In genomic region chr1:91076946-91077345, GRCm38 (mm10) we compare ENCODE assay signal across 16 mouse cellular contexts.
DNase-seq lines count a peak whose midpoint lies in the region; ATAC-seq and TF ChIP-seq lines count a peak whose summit lies in the region.
"Had no signal": no experiment of that assay in that cellular context is flagged by ENCODE, and none has a peak within 500 bp of the region (broad histone marks: within the 10 kb centered on the region; RNA-seq: fewer than 3 reads in every experiment).

No protein-coding gene starts in this region.

- ATAC-seq in heart, embryonic 12.5 days (ENCODE audit: insufficient number of reproducible peaks, low FRiP score), result peak; percentile 43; the same call in 1 of the 2 replicates
- peak; percentile 72; the same call in 1 of the 2 replicates for ATAC-seq in lung, embryonic 14.5 days (ENCODE audit: insufficient read depth)
- peak; percentile 52; the same call in 1 of the 2 replicates for ATAC-seq in embryonic facial prominence, embryonic 11.5 days (replicated peaks; ENCODE audit: insufficient number of reproducible peaks, low FRiP score, low TSS enrichment, low read depth)
- ATAC-seq: hindbrain, embryonic 16.5 days; Patski had no signal

- no peaks in the 10 kb centered on the region for H3K9me3 ChIP-seq in heart, embryonic 12.5 days (replicated peaks)
- no peaks in the 10 kb centered on the region for H3K9me3 ChIP-seq in lung, embryonic 14.5 days (ENCODE audit: low read depth, low read length)
- no peaks in the 10 kb centered on the region for H3K9me3 ChIP-seq in embryonic facial prominence, embryonic 11.5 days (replicated peaks; ENCODE audit: control insufficient read depth, low read length)
- H3K9me3 ChIP-seq: forebrain, embryonic 12.5 days had no signal

- no peak overlapping the region for H3K4me2 ChIP-seq in heart, embryonic 12.5 days
- H3K4me2 ChIP-seq in lung, embryonic 14.5 days, result no peak overlapping the region
- H3K4me2 ChIP-seq in embryonic facial prominence, embryonic 11.5 days (ENCODE audit: low read depth, low read length), result no peak overlapping the region
- H3K4me2 ChIP-seq: forebrain, embryonic 12.5 days had no signal

- H3K9ac ChIP-seq in heart, embryonic 12.5 days, result peak overlapping the region; percentile 42; the same call in 1 of the 2 replicates
- no peak overlapping the region for H3K9ac ChIP-seq in lung, embryonic 14.5 days
- H3K9ac ChIP-seq in embryonic facial prominence, embryonic 11.5 days (replicated peaks; ENCODE audit: low read length), result no peak overlapping the region
- H3K9ac ChIP-seq: forebrain, embryonic 12.5 days had no signal

- no peak for TF ChIP-seq CTCF in lung, embryonic 14.5 days (IDR thresholded peaks at IDR 0.05; ENCODE audit: low read depth)

- no peak for DNase-seq in heart, adult 8-10 months (ENCODE audit: low spot score)
- peak; percentile 58 for DNase-seq in lung, embryonic 14.5 days
- no peak for DNase-seq in lung, postnatal 4 days
- peak; percentile 53 for DNase-seq in embryonic facial prominence, embryonic 11.5 days (ENCODE audit: low spot score)
- peak; percentile 45 for DNase-seq in mesoderm, embryonic 11.5 days (ENCODE audit: low read depth, low spot score)
- DNase-seq in right cerebral cortex, adult 2 months (ENCODE audit: low spot score in 2 of 2), result no peak
- no peak for DNase-seq in thymus, postnatal 10 days (ENCODE audit: low spot score in 2 of 2)
- DNase-seq: adrenal gland, adult 8-10 months; cerebellum, postnatal 10 days; gastrocnemius, postnatal 10 days; liver had no signal

- H3K4me1 ChIP-seq in heart, embryonic 12.5 days (replicated peaks), result peaks cover 64% of the 10 kb centered on the region
- H3K4me1 ChIP-seq in lung, embryonic 14.5 days (ENCODE audit: insufficient read depth), result peaks cover 8% of the 10 kb centered on the region
- H3K4me1 ChIP-seq in embryonic facial prominence, embryonic 11.5 days (ENCODE audit: control insufficient read depth, insufficient read depth, low read length), result peaks cover 5% of the 10 kb centered on the region; the same call in 1 of the 2 replicates

- H3K27me3 ChIP-seq in heart, embryonic 12.5 days (replicated peaks), result no peaks in the 10 kb centered on the region
- no peaks in the 10 kb centered on the region for H3K27me3 ChIP-seq in lung, embryonic 14.5 days (ENCODE audit: insufficient read depth, low read length)
- no peaks in the 10 kb centered on the region for H3K27me3 ChIP-seq in embryonic facial prominence, embryonic 11.5 days (ENCODE audit: control insufficient read depth, insufficient read depth, low read length)
- H3K27me3 ChIP-seq: forebrain, embryonic 12.5 days; Patski had no signal

- peaks cover 29% of the 10 kb centered on the region for H3K36me3 ChIP-seq in heart, embryonic 12.5 days
- no peaks in the 10 kb centered on the region for H3K36me3 ChIP-seq in lung, embryonic 14.5 days (ENCODE audit: insufficient read depth)
- H3K36me3 ChIP-seq in embryonic facial prominence, embryonic 11.5 days (replicated peaks; ENCODE audit: control insufficient read depth, insufficient read depth, low read depth, low read length), result no peaks in the 10 kb centered on the region
- H3K36me3 ChIP-seq: forebrain, embryonic 12.5 days had no signal

- H3K27ac ChIP-seq in heart, embryonic 12.5 days (ENCODE audit: poor library complexity, severe bottlenecking), result peak overlapping the region; percentile 60
- no peak overlapping the region; the same call in 1 of the 2 replicates for H3K27ac ChIP-seq in lung, embryonic 14.5 days (ENCODE audit: low read depth)
- H3K27ac ChIP-seq in embryonic facial prominence, embryonic 11.5 days (replicated peaks; ENCODE audit: low read depth, low read length), result no peak overlapping the region
- H3K27ac ChIP-seq: forebrain, embryonic 12.5 days; macrophage had no signal

- 53% methylated on average over 8 of the region's 8 CpGs for WGBS in heart, embryonic 12.5 days
- WGBS in lung, embryonic 14.5 days, result 48% methylated on average over 8 of the region's 8 CpGs
- 39% methylated on average over 8 of the region's 8 CpGs for WGBS in embryonic facial prominence, embryonic 11.5 days

- H3K4me3 ChIP-seq in heart, embryonic 12.5 days, result no peak overlapping the region
- no peak overlapping the region for H3K4me3 ChIP-seq in lung, embryonic 14.5 days (ENCODE audit: low read depth, low read length)
- H3K4me3 ChIP-seq in embryonic facial prominence, embryonic 11.5 days (ENCODE audit: low read depth, low read length), result no peak overlapping the region
- H3K4me3 ChIP-seq: forebrain, embryonic 12.5 days had no signal

Comparison
In these comparisons a context has a peak if more than half of its experiments do, and no peak if none do; other contexts are left out.
1. DNase-seq: peak in lung, embryonic 14.5 days (single experiment), embryonic facial prominence, embryonic 11.5 days (single experiment) and mesoderm, embryonic 11.5 days (single experiment); none in heart, adult 8-10 months (single experiment), lung, postnatal 4 days (0 of 2), right cerebral cortex, adult 2 months (0 of 2) and thymus, postnatal 10 days (0 of 2).
2. Peak in every context shown above with its lines, with median percentiles within 50 percentile points of each other: ATAC-seq.